In the genomic region with DNA sequence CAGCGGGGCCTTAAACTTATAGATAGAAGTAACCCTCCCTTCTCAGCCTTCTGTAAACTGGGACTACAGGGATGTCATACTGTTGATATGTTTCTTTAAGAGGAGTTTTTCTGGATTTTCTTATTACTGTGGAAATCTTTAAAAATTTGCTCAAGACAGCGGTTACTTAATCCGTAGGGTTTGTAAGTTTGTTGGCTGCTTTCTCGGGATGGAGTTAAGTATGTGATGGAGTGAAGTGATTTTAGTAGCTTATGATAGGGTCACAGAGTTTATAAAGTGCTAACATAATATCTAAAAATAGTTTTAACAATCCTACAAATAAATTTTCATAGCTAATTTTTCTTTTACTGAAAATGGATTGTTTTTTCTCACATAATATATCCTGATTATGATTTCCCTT, we compare ENCODE assay signal across 20 mouse cellular contexts.
"Had no signal": no experiment of that assay in that cellular context is flagged by ENCODE, and none has a peak within 500 bp of the region (broad histone marks: within the 10 kb centered on the region; RNA-seq: fewer than 3 reads in every experiment).

No protein-coding gene starts in this region.

- H3K4me2 ChIP-seq: liver, embryonic 11.5 days; midbrain, embryonic 12.5 days; neural tube, embryonic 13.5 days; neural tube, embryonic 15.5 days had no signal

- H3K9ac ChIP-seq: liver, embryonic 14.5 days; midbrain, embryonic 12.5 days; neural tube, embryonic 13.5 days; neural tube, embryonic 15.5 days had no signal

- H3K4me3 ChIP-seq: midbrain, embryonic 10.5 days; midbrain, embryonic 12.5 days; myocyte; neural tube, embryonic 13.5 days; neural tube, embryonic 15.5 days had no signal

- H3K27ac ChIP-seq: liver, embryonic 14.5 days; midbrain, embryonic 10.5 days; midbrain, embryonic 12.5 days; neural tube, embryonic 13.5 days; neural tube, embryonic 15.5 days had no signal

- ATAC-seq: midbrain, embryonic 16.5 days had no signal

- DNase-seq: liver; lung, adult 18-20 months; lung, postnatal 4 days; midbrain, embryonic 14.5 days; retina, postnatal 1 day; right cerebral cortex, adult 18-20 months; right cerebral cortex, postnatal 25 days; right cerebral cortex, postnatal 4 days; spleen, adult 18-20 months; thymus, adult 2 months; thymus, postnatal 25 days; thymus, postnatal 4 days had no signal

- H3K36me3 ChIP-seq: midbrain, embryonic 12.5 days; neural tube, embryonic 13.5 days; neural tube, embryonic 15.5 days had no signal

- H3K9me3 ChIP-seq: midbrain, embryonic 10.5 days; midbrain, embryonic 12.5 days; neural tube, embryonic 13.5 days; neural tube, embryonic 15.5 days had no signal

- H3K27me3 ChIP-seq: midbrain, embryonic 12.5 days; neural tube, embryonic 13.5 days; neural tube, embryonic 15.5 days had no signal
